Mouse (Mus musculus): ENCODE measurements at regions not wholly inside any gene's neighbourhood (a gene's known extent, or its start where the extent isn't known, plus 50 kb on each side); places are given as distances from the start of the nearest gene placed in this dataset.

DNA sequence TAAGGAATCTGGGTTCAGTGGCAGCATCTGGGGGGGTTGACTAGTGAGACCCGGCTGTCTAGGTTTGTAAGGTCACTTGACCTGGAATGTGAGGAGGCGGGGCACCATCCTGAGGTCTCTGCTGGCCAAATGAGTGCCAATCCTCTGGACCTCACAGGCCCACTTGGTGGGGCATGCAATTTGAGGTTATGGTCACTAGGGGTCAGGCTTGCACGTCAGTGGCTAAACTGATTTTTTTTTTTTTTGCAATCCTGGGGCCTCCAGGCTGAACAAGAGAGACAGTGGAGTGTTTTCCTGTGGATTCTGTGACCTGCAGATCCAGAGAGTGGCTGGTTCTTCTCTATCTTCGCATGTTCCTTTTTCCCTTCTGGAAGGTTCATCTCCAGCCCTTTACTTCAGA lies 225.6 kb downstream of the Uaca start:
- TF ChIP-seq CTCF (IDR thresholded peaks at IDR 0.05; ENCODE audit: extremely low read depth, insufficient read depth, low read length) = peak; percentile 45
- TF ChIP-seq POLR2A (IDR thresholded peaks at IDR 0.05; ENCODE audit: extremely low read depth, insufficient read depth, low read length) = no peak
